Mouse (Mus musculus): Measurements from ENCODE around the gene Gm6657. TPM values are rescaled to one million over a fixed set of nuclear protein-coding genes. Genes with fewer than 3 reads are reported as not detected.

The Gm6657 gene
- total and polyA plus RNA-seq, 3 experiments: not detected

- no peak for TF ChIP-seq NELFE (IDR thresholded peaks at IDR 0.05; ENCODE audit: low read depth, low read length)
- TF ChIP-seq USF1 (IDR thresholded peaks at IDR 0.05; ENCODE audit: low read depth, low read length): no peak
- TF ChIP-seq ZNF384 (IDR thresholded peaks at IDR 0.05; ENCODE audit: low read depth, low read length): no peak
Observed at GRCm38 (mm10) chr12:78228139-78228538, 34.1 kb downstream of the Gm6657 start (continued).

- Histone ChIP-seq H3K27ac (ENCODE audit: insufficient read depth, low read depth) (no peak overlapping the region), H3K4me2 (ENCODE audit: insufficient read depth, low read depth, poor library complexity, severe bottlenecking) (no peak overlapping the region), H3K79me2 (replicated peaks; ENCODE audit: control insufficient read depth, extremely low read depth, insufficient read depth, poor library complexity, severe bottlenecking) (peaks cover 23% of the 10 kb centered on the region), H3K9me3 (replicated peaks; ENCODE audit: low read length) (no peaks in the 10 kb centered on the region), H3K36me3 (replicated peaks in 1 of 2; ENCODE audit: control insufficient read depth in 1 of 2, insufficient read depth in 1 of 2, low read length in 1 of 2) (no peaks in the 10 kb centered on the region), H3K4me1 (ENCODE audit: control insufficient read depth in 1 of 2, insufficient read depth in 2 of 2) (peaks cover 0 to 8% of the 10 kb centered on the region in 2 experiments; a peak in 1 of 4 replicates), H3K27me3 (replicated peaks) (no peaks in the 10 kb centered on the region), H3K4me3 (replicated peaks in 1 of 3; ENCODE audit: low read depth in 2 of 3, low read length in 2 of 3, poor library complexity in 1 of 3) (no peak overlapping the region), H3K9ac (ENCODE audit: insufficient read depth, low read depth) (no peak overlapping the region)
- TF ChIP-seq POLR2A (IDR thresholded peaks at IDR 0.05; ENCODE audit: low read depth, low read length): no peak
- TF ChIP-seq ZNF384 (IDR thresholded peaks at IDR 0.05; ENCODE audit: low read depth, low read length): peak; percentile 71
- in situ Hi-C loops (cut with MboI; ENCODE audit: low pct_ligation_motif_present, low pct_unique_long_range_greater_than_20kb, low sequenced_read_pairs): no loop called here
- DNase-seq (ENCODE audit: extremely low read depth): no peak
- dilution Hi-C loops (cut with MboI; ENCODE audit: extremely low pct_ligation_motif_present, extremely low pct_unique_long_range_greater_than_20kb, low sequenced_read_pairs): no loop called here
Observed at GRCm38 (mm10) chr12:78232560-78232959, 38.5 kb downstream of the Gm6657 start.

GRCm38 (mm10) chr12:78248366-78248765 is 54.3 kb downstream of the Gm6657 start:
- in situ Hi-C loops (cut with MboI; ENCODE audit: low pct_ligation_motif_present, low pct_unique_long_range_greater_than_20kb, low sequenced_read_pairs) (no loop called here), dilution Hi-C loops (cut with MboI; ENCODE audit: extremely low pct_ligation_motif_present, extremely low pct_unique_long_range_greater_than_20kb, low sequenced_read_pairs) (no loop called here)
- no peak for TF ChIP-seq CHD1 (IDR thresholded peaks at IDR 0.05; ENCODE audit: low read depth, low read length)
- TF ChIP-seq EP300 (IDR thresholded peaks at IDR 0.05; ENCODE audit: low read length): peak; percentile 37; the same call in 1 of the 2 replicates
- no peak for TF ChIP-seq SMC3 (IDR thresholded peaks at IDR 0.05; ENCODE audit: low read depth, low read length)
- no peak for TF ChIP-seq IRF4 (IDR thresholded peaks at IDR 0.05; ENCODE audit: low read depth, low read length)
- peak; percentile 96 for TF ChIP-seq ZNF384 (IDR thresholded peaks at IDR 0.05; ENCODE audit: low read depth, low read length)
- no peak for TF ChIP-seq USF1 (IDR thresholded peaks at IDR 0.05; ENCODE audit: low read depth, low read length)
- H3K9me3 ChIP-seq (replicated peaks; ENCODE audit: low read length): no peaks in the 10 kb centered on the region
- no peak overlapping the region for H3K9ac ChIP-seq (ENCODE audit: insufficient read depth, low read depth)
- no peak overlapping the region for H3K4me3 ChIP-seq (replicated peaks in 1 of 3; ENCODE audit: low read depth in 2 of 3, low read length in 2 of 3, poor library complexity in 1 of 3)
- H3K79me2 ChIP-seq (replicated peaks; ENCODE audit: control insufficient read depth, extremely low read depth, insufficient read depth, poor library complexity, severe bottlenecking): no peaks in the 10 kb centered on the region; the same call in 1 of the 2 replicates
- H3K4me1 ChIP-seq (ENCODE audit: control insufficient read depth in 1 of 2, insufficient read depth in 2 of 2): no peaks in the 10 kb centered on the region
- no peaks in the 10 kb centered on the region for H3K27me3 ChIP-seq (replicated peaks)
- no peak for DNase-seq (ENCODE audit: extremely low read depth)
- H3K4me2 ChIP-seq (ENCODE audit: insufficient read depth, low read depth, poor library complexity, severe bottlenecking): peak overlapping the region; percentile 2; the same call in 1 of the 2 replicates
- no peak overlapping the region for H3K27ac ChIP-seq (ENCODE audit: insufficient read depth, low read depth)
- H3K36me3 ChIP-seq (replicated peaks in 1 of 2; ENCODE audit: control insufficient read depth in 1 of 2, insufficient read depth in 1 of 2, low read length in 1 of 2): no peaks in the 10 kb centered on the region

GRCm38 (mm10) chr12:78249151-78249550 is 55.1 kb downstream of the Gm6657 start:
- in situ Hi-C loops (cut with MboI; ENCODE audit: low pct_ligation_motif_present, low pct_unique_long_range_greater_than_20kb, low sequenced_read_pairs) (no loop called here), dilution Hi-C loops (cut with MboI; ENCODE audit: extremely low pct_ligation_motif_present, extremely low pct_unique_long_range_greater_than_20kb, low sequenced_read_pairs) (no loop called here)
- Histone ChIP-seq H3K36me3 (replicated peaks in 1 of 2; ENCODE audit: control insufficient read depth in 1 of 2, insufficient read depth in 1 of 2, low read length in 1 of 2) (no peaks in the 10 kb centered on the region), H3K27me3 (replicated peaks) (no peaks in the 10 kb centered on the region), H3K4me1 (ENCODE audit: control insufficient read depth in 1 of 2, insufficient read depth in 2 of 2) (no peaks in the 10 kb centered on the region), H3K9me3 (replicated peaks; ENCODE audit: low read length) (no peaks in the 10 kb centered on the region), H3K4me2 (ENCODE audit: insufficient read depth, low read depth, poor library complexity, severe bottlenecking) (no peak overlapping the region), H3K9ac (ENCODE audit: insufficient read depth, low read depth) (no peak overlapping the region), H3K4me3 (replicated peaks in 1 of 3; ENCODE audit: low read depth in 2 of 3, low read length in 2 of 3, poor library complexity in 1 of 3) (no peak overlapping the region), H3K79me2 (replicated peaks; ENCODE audit: control insufficient read depth, extremely low read depth, insufficient read depth, poor library complexity, severe bottlenecking) (no peaks in the 10 kb centered on the region; the same call in 1 of the 2 replicates), H3K27ac (ENCODE audit: insufficient read depth, low read depth) (no peak overlapping the region)
- TF ChIP-seq SIN3A (IDR thresholded peaks at IDR 0.05; ENCODE audit: low read length) (no peak), USF1 (IDR thresholded peaks at IDR 0.05; ENCODE audit: low read depth, low read length) (no peak), UBTF (IDR thresholded peaks at IDR 0.05; ENCODE audit: low read depth, low read length) (no peak), TCF12 (IDR thresholded peaks at IDR 0.05; ENCODE audit: low read depth, low read length) (no peak), NRF1 (IDR thresholded peaks at IDR 0.05; ENCODE audit: low read depth, low read length) (no peak), USF2 (conservative IDR thresholded peaks at IDR 0.05; ENCODE audit: low read depth, low read length) (no peak), PAX5 (IDR thresholded peaks at IDR 0.05; ENCODE audit: low read length) (no peak), MAX (IDR thresholded peaks at IDR 0.05; ENCODE audit: low read length) (no peak), ETS1 (conservative IDR thresholded peaks at IDR 0.05; ENCODE audit: low read depth, low read length) (no peak), POLR2AphosphoS2 (IDR thresholded peaks at IDR 0.05; ENCODE audit: low read depth, low read length) (no peak)
- no peak for DNase-seq (ENCODE audit: extremely low read depth)

Measured in CH12.LX (cell line).